Mouse (Mus musculus): ENCODE results near the gene 4930452B06Rik. TPM values are rescaled to one million over a fixed set of nuclear protein-coding genes. Genes with fewer than 3 reads are reported as not detected.

4930452B06Rik gene
- polyA plus RNA-seq, 1 experiment from 2014 or later: 6.6 TPM

- no peaks in the 10 kb centered on the region for H3K27me3 ChIP-seq (ENCODE audit: control insufficient read depth, insufficient read depth, low read length)
- no peak for ATAC-seq (ENCODE audit: low FRiP score)
- no peak for DNase-seq (ENCODE audit: low spot score)
- H3K4me2 ChIP-seq (replicated peaks): no peak overlapping the region
- no peak overlapping the region for H3K27ac ChIP-seq
- no peak overlapping the region for H3K4me3 ChIP-seq (replicated peaks; ENCODE audit: low read length)
- no peaks in the 10 kb centered on the region for H3K9me3 ChIP-seq (ENCODE audit: control insufficient read depth, low read length)
- no peak overlapping the region for H3K9ac ChIP-seq
- H3K36me3 ChIP-seq (replicated peaks; ENCODE audit: control insufficient read depth, insufficient read depth): no peaks in the 10 kb centered on the region
- 81% methylated on average over 2 of the region's 2 CpGs for WGBS
- H3K4me1 ChIP-seq (replicated peaks; ENCODE audit: control insufficient read depth, insufficient read depth, low read length): 0 out of 2 replicates have a peak, but pooled peaks cover 10% of the 10 kb centered on the region
Measured at GRCm38 (mm10) chr14:8472884-8473283, 193.2 kb downstream of the 4930452B06Rik start.

- Histone ChIP-seq H3K4me1 (replicated peaks; ENCODE audit: control insufficient read depth, insufficient read depth, low read length) (peaks cover 3% of the 10 kb centered on the region; the same call in 1 of the 2 replicates), H3K4me2 (replicated peaks) (no peak overlapping the region; the same call in 1 of the 2 replicates), H3K4me3 (replicated peaks; ENCODE audit: low read length) (no peak overlapping the region), H3K27ac (no peak overlapping the region), H3K36me3 (replicated peaks; ENCODE audit: control insufficient read depth, insufficient read depth) (no peaks in the 10 kb centered on the region), H3K9ac (no peak overlapping the region), H3K9me3 (ENCODE audit: control insufficient read depth, low read length) (no peaks in the 10 kb centered on the region), H3K27me3 (ENCODE audit: control insufficient read depth, insufficient read depth, low read length) (no peaks in the 10 kb centered on the region)
- ATAC-seq (ENCODE audit: low FRiP score) (no peak), DNase-seq (ENCODE audit: low spot score) (no peak)
- 58% methylated on average over 14 of the region's 14 CpGs for WGBS
Measured at GRCm38 (mm10) chr14:8464401-8465154, 201.5 kb downstream of the 4930452B06Rik start.

- ATAC-seq (ENCODE audit: low FRiP score): no peak
- H3K9ac ChIP-seq: no peak overlapping the region
- H3K9me3 ChIP-seq (ENCODE audit: control insufficient read depth, low read length): no peaks in the 10 kb centered on the region
- no peak overlapping the region for H3K27ac ChIP-seq
- no peaks in the 10 kb centered on the region for H3K36me3 ChIP-seq (replicated peaks; ENCODE audit: control insufficient read depth, insufficient read depth)
- H3K4me3 ChIP-seq (replicated peaks; ENCODE audit: low read length): no peak overlapping the region
- no peak for DNase-seq (ENCODE audit: low spot score)
- H3K27me3 ChIP-seq (ENCODE audit: control insufficient read depth, insufficient read depth, low read length): no peaks in the 10 kb centered on the region
- no peaks in the 10 kb centered on the region; the same call in 1 of the 2 replicates for H3K4me1 ChIP-seq (replicated peaks; ENCODE audit: control insufficient read depth, insufficient read depth, low read length)
- no peak overlapping the region for H3K4me2 ChIP-seq (replicated peaks)
- WGBS: 64% methylated on average over 4 of the region's 4 CpGs
Measured at GRCm38 (mm10) chr14:8462973-8463372, 203.1 kb downstream of the 4930452B06Rik start.

GRCm38 (mm10) chr14:8462321-8462909 lies 203.6 kb downstream of the 4930452B06Rik start:
- H3K27me3 ChIP-seq (ENCODE audit: control insufficient read depth, insufficient read depth, low read length): no peaks in the 10 kb centered on the region
- no peak overlapping the region for H3K9ac ChIP-seq
- no peaks in the 10 kb centered on the region for H3K9me3 ChIP-seq (ENCODE audit: control insufficient read depth, low read length)
- no peaks in the 10 kb centered on the region; the same call in 1 of the 2 replicates for H3K4me1 ChIP-seq (replicated peaks; ENCODE audit: control insufficient read depth, insufficient read depth, low read length)
- H3K4me3 ChIP-seq (replicated peaks; ENCODE audit: low read length): no peak overlapping the region
- H3K27ac ChIP-seq: no peak overlapping the region
- ATAC-seq (ENCODE audit: low FRiP score) (no peak), DNase-seq (ENCODE audit: low spot score) (no peak)
- WGBS: 75% methylated on average over 6 of the region's 6 CpGs
- no peak overlapping the region for H3K4me2 ChIP-seq (replicated peaks)
- no peaks in the 10 kb centered on the region for H3K36me3 ChIP-seq (replicated peaks; ENCODE audit: control insufficient read depth, insufficient read depth)

- no peaks in the 10 kb centered on the region for H3K27me3 ChIP-seq (ENCODE audit: control insufficient read depth, insufficient read depth, low read length)
- H3K9ac ChIP-seq: no peak overlapping the region
- no peak overlapping the region for H3K4me3 ChIP-seq (replicated peaks; ENCODE audit: low read length)
- DNase-seq (ENCODE audit: low spot score) (peak; percentile 86), ATAC-seq (ENCODE audit: low FRiP score) (peak; percentile 89)
- H3K4me2 ChIP-seq (replicated peaks): peak overlapping the region; percentile 38
- no peaks in the 10 kb centered on the region for H3K9me3 ChIP-seq (ENCODE audit: control insufficient read depth, low read length)
- H3K4me1 ChIP-seq (replicated peaks; ENCODE audit: control insufficient read depth, insufficient read depth, low read length): no peaks in the 10 kb centered on the region; the same call in 1 of the 2 replicates
- H3K27ac ChIP-seq: no peak overlapping the region; the same call in 1 of the 2 replicates
- no peaks in the 10 kb centered on the region for H3K36me3 ChIP-seq (replicated peaks; ENCODE audit: control insufficient read depth, insufficient read depth)
- WGBS: 40% methylated on average over 19 of the region's 19 CpGs
Measured at GRCm38 (mm10) chr14:8460226-8461129, 205.6 kb downstream of the 4930452B06Rik start.

GRCm38 (mm10) chr14:8459759-8460158 lies 206.3 kb downstream of the 4930452B06Rik start:
- Histone ChIP-seq H3K27me3 (ENCODE audit: control insufficient read depth, insufficient read depth, low read length) (no peaks in the 10 kb centered on the region), H3K4me2 (replicated peaks) (no peak overlapping the region), H3K36me3 (replicated peaks; ENCODE audit: control insufficient read depth, insufficient read depth) (no peaks in the 10 kb centered on the region), H3K4me3 (replicated peaks; ENCODE audit: low read length) (no peak overlapping the region), H3K4me1 (replicated peaks; ENCODE audit: control insufficient read depth, insufficient read depth, low read length) (no peaks in the 10 kb centered on the region; the same call in 1 of the 2 replicates), H3K9ac (no peak overlapping the region), H3K9me3 (ENCODE audit: control insufficient read depth, low read length) (no peaks in the 10 kb centered on the region), H3K27ac (no peak overlapping the region)
- DNase-seq (ENCODE audit: low spot score) (no peak), ATAC-seq (ENCODE audit: low FRiP score) (no peak)
- WGBS: 80% methylated on average over 4 of the region's 4 CpGs

- H3K4me3 ChIP-seq (replicated peaks; ENCODE audit: low read length): no peak overlapping the region
- H3K27ac ChIP-seq: no peak overlapping the region
- no peaks in the 10 kb centered on the region for H3K4me1 ChIP-seq (replicated peaks; ENCODE audit: control insufficient read depth, insufficient read depth, low read length)
- no peaks in the 10 kb centered on the region for H3K36me3 ChIP-seq (replicated peaks; ENCODE audit: control insufficient read depth, insufficient read depth)
- no peak overlapping the region for H3K4me2 ChIP-seq (replicated peaks)
- 94% methylated on average over 4 of the region's 4 CpGs for WGBS
- ATAC-seq (ENCODE audit: low FRiP score) (no peak), DNase-seq (ENCODE audit: low spot score) (no peak)
- H3K9ac ChIP-seq: no peak overlapping the region
- no peaks in the 10 kb centered on the region for H3K9me3 ChIP-seq (ENCODE audit: control insufficient read depth, low read length)
- H3K27me3 ChIP-seq (ENCODE audit: control insufficient read depth, insufficient read depth, low read length): no peaks in the 10 kb centered on the region
Measured at GRCm38 (mm10) chr14:8451117-8451516, 214.9 kb downstream of the 4930452B06Rik start.

- H3K4me2 ChIP-seq (replicated peaks): no peak overlapping the region
- H3K36me3 ChIP-seq (replicated peaks; ENCODE audit: control insufficient read depth, insufficient read depth): no peaks in the 10 kb centered on the region
- DNase-seq (ENCODE audit: low spot score) (no peak), ATAC-seq (ENCODE audit: low FRiP score) (no peak)
- H3K27me3 ChIP-seq (ENCODE audit: control insufficient read depth, insufficient read depth, low read length): no peaks in the 10 kb centered on the region
- WGBS: 94% methylated on average over 6 of the region's 6 CpGs
- no peak overlapping the region for H3K9ac ChIP-seq
- H3K27ac ChIP-seq: no peak overlapping the region
- no peaks in the 10 kb centered on the region for H3K9me3 ChIP-seq (ENCODE audit: control insufficient read depth, low read length)
- H3K4me3 ChIP-seq (replicated peaks; ENCODE audit: low read length): no peak overlapping the region
- H3K4me1 ChIP-seq (replicated peaks; ENCODE audit: control insufficient read depth, insufficient read depth, low read length): no peaks in the 10 kb centered on the region
Measured at GRCm38 (mm10) chr14:8450342-8450741, 215.7 kb downstream of the 4930452B06Rik start.

GRCm38 (mm10) chr14:8449299-8449698 lies 216.7 kb downstream of the 4930452B06Rik start:
- ATAC-seq (ENCODE audit: low FRiP score) (no peak), DNase-seq (ENCODE audit: low spot score) (no peak)
- no peak overlapping the region for H3K9ac ChIP-seq
- no peaks in the 10 kb centered on the region for H3K36me3 ChIP-seq (replicated peaks; ENCODE audit: control insufficient read depth, insufficient read depth)
- H3K4me3 ChIP-seq (replicated peaks; ENCODE audit: low read length): no peak overlapping the region
- no peaks in the 10 kb centered on the region for H3K4me1 ChIP-seq (replicated peaks; ENCODE audit: control insufficient read depth, insufficient read depth, low read length)
- no peaks in the 10 kb centered on the region for H3K27me3 ChIP-seq (ENCODE audit: control insufficient read depth, insufficient read depth, low read length)
- H3K9me3 ChIP-seq (ENCODE audit: control insufficient read depth, low read length): no peaks in the 10 kb centered on the region
- H3K27ac ChIP-seq: no peak overlapping the region
- no peak overlapping the region for H3K4me2 ChIP-seq (replicated peaks)

All from hindbrain, embryonic 14.5 days (tissue).